Mouse (Mus musculus): Measurements from ENCODE around the gene Mmp25.

Gene Mmp25

DNA sequence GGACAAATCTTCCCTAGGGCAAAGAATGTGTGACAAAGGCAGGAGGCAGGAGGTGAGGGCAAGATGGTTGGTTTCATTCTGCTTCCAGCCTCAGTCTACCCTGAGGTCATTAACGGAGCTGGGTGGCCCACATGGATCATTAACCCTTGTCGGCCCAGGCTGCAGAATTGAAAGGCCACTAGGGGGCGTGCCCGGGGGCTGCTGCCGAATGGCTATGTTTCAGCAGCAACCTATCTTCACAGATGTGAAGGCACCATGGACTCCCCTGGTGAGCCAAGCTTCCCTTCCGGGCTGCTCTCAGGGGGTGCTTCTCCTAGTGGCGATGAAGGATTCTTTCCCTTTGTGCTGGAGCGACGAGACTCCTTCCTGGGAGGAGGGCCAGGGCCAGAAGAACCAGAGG is 16.4 kb upstream of the Mmp25 start:
- DNase-seq: no peak

DNA sequence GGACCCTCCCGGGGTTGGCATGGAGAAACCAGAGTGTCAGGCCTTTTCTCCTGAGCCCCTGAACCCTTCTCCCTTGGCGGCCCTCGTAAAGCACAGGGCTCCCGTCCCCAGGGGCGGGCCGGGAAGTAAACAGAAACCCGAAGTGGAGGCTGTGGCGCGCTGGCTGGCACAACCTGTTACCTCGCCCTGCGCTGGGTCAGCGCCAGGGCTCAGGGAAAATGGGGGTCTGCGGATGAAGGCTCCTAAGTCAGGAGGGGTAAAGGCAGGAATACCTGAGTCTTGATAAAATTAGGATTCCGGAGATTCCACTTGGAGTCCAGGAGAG is 15.8 kb upstream of the Mmp25 start:
- no peak for DNase-seq

- peak; percentile 85 for DNase-seq
Measured at GRCm38 (mm10) chr17:23660117-23660875, 15.2 kb upstream of the Mmp25 start, which contains the start of gene Bicdl2. TSS of gene Bicdl2 (plus strand) at chr17:23660506.

GRCm38 (mm10) chr17:23658450-23658849 is 13.4 kb upstream of the Mmp25 start:
- DNase-seq: no peak

GRCm38 (mm10) chr17:23654410-23654809 is 9.3 kb upstream of the Mmp25 start:
- no peak for DNase-seq

DNA sequence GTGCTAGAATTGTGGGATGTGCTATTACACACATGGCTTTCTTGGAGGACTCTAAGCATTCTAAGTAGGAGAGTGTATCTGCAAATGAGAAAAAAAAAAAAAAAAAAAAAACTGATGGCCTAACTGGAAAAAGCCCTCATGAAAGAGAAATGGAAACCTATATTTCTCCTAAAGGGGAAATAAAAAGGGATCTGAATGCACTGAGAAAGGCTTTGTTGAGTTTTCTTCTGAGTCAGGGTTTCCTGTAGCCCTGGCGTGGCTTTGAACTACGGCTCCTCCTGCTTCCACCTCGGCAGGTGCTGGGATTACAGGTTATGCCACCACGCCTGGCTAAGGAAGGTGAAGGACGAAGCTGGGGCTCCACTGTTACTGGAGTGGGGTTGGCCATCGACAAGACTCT is 8.9 kb upstream of the Mmp25 start:
- DNase-seq: no peak

DNA sequence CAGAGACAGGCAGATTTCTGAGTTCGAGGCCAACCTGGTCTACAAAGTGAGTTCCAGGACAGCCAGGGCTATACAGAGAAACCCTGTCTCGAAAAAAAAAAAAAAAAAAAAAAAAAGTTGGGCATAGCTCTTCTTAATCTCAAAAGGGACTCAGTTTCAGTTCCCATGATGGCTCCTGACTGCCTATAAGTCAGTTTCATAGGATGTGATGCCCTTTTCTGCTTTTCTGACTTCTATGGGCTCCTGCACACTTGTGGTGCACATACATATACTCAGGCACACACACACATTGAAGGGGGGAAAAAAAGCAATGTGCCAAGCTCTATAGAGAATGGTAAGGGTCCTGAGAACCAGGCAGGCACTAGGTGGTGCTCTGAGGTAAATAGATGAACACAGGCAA is 8.2 kb upstream of the Mmp25 start:
- no peak for DNase-seq

DNA sequence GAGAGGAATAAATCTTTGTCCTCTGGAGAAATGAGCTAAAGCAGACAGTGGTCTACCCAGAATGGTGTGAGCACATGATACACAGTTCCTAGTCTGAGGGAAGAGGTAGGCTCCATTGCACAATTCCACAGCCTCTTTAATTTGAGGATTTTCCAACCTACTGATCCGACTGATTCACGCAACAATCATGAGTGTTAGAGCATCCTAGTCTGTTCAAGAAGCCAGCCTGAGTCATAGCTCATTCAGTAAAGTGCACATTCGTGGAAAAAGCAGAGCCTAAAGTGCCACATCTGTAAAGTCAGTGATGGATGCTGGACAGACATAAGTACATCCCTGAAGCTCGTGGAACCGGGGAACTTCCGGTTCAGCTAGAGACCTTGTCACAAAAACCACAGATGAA is 6.3 kb upstream of the Mmp25 start:
- no peak for DNase-seq

GRCm38 (mm10) chr17:23645894-23646293 is 817 bp upstream of the Mmp25 start:
- DNase-seq: no peak

DNA sequence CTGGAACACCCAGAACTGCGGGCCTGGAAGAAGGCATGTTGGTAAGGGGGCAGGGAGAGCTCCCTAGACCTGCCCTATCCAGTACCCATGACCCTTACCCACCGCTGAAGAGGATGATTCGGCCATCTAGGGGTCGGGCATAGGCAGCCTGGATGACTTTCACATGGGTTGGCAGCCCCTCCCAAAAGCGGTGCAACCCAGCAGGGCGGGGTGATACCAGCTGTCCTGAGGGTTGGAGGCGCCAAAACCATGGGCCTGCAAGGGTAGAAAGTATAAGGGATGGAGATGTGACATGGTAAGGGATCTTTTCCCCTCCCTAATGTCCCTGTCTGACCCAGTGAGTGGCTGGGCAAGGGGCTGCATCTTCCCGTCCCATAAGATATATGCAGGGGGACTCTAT is 13.8 kb downstream of the Mmp25 start:
- DNase-seq: no peak

- peak; percentile 88 for DNase-seq
Measured at GRCm38 (mm10) chr17:23630195-23631020, 14.7 kb downstream of the Mmp25 start.

- DNase-seq: no peak
Measured at GRCm38 (mm10) chr17:23627813-23628212, 17.3 kb downstream of the Mmp25 start.

- DNase-seq: no peak
Measured at GRCm38 (mm10) chr17:23620351-23620750, 24.7 kb downstream of the Mmp25 start.

GRCm38 (mm10) chr17:23617087-23617486 is 28.0 kb downstream of the Mmp25 start:
- DNase-seq: no peak

DNA sequence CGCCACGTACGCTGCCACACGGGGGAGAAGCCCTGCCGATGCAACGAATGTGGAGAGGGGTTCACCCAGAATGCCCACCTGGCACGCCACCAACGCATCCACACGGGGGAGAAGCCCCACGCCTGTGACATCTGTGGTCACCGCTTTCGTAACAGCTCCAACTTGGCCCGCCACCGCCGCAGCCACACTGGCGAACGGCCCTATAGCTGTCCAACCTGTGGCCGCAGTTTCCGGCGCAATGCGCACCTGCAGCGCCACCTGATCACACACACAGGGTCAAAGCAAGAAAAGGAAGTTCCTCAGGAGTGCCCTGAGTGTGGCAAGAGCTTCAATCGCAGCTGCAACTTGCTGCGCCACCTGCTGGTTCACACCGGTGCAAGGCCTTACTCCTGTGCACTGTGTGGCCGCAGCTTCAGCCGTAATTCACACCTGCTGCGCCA is 34.7 kb downstream of the Mmp25 start:
- peak; percentile 83 for DNase-seq

DNA sequence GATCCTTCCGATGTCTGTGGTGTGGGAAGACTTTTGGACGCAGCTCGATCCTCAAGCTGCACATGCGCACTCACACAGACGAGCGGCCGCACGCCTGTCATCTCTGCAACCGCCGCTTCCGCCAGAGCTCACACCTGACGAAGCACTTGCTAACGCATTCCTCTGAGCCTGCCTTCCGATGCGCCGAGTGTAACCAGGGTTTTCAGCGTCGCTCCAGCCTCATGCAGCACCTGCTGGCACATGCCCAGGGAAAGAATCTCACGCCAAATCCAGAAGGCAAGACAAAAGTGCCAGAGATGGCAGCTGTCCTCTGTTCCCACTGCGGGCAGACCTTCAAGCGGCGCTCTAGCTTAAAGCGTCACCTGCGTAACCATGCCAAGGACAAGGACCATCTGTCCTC is 35.5 kb downstream of the Mmp25 start:
- no peak for DNase-seq

- no peak for DNase-seq
Measured at GRCm38 (mm10) chr17:23605220-23605619, 39.9 kb downstream of the Mmp25 start.

DNA sequence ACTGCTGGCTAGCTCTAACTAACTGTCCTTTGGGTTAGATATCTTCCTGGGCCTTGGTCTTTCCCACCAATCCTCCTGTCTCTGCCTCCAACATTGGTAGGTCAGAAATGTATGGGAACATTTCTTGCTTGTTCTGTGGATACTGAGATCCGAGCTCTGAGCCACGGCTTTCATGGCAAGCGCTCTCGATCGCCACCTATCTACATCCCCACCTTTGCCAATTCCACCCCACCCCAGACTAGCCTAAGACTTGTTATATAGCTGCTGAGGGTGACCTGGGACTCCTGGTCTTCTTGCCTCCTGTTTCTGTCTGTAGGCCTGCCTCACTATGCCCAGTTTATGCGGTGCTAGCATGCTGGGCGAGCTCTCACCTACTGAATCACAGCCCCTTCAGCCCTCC is 40.7 kb downstream of the Mmp25 start:
- DNase-seq: no peak

GRCm38 (mm10) chr17:23603542-23603941 is 41.5 kb downstream of the Mmp25 start:
- peak; percentile 29 for DNase-seq

GRCm38 (mm10) chr17:23603077-23603476 is 42.0 kb downstream of the Mmp25 start:
- no peak for DNase-seq

GRCm38 (mm10) chr17:23601836-23602585 is 43.1 kb downstream of the Mmp25 start:
- peak; percentile 25 for DNase-seq

- DNase-seq: no peak
Measured at GRCm38 (mm10) chr17:23600641-23601622, 44.1 kb downstream of the Mmp25 start, which contains the start of gene Zscan10. TSS of gene Zscan10 (plus strand) at chr17:23600856.
